Mouse (Mus musculus): ENCODE data around the gene Cyp1a1.
"Not testable (repeated sequence)": the region's sequence is repeated elsewhere in the genome, so short reads cannot be mapped to it uniquely, and the experiment has no call there.

Cyp1a1 gene

GRCm38 (mm10) chr9:57698466-57699150 is 10.9 kb downstream of the Cyp1a1 start:
- peak; percentile 66 for ATAC-seq (ENCODE audit: low TSS enrichment)

GRCm38 (mm10) chr9:57706496-57706895 is 18.8 kb downstream of the Cyp1a1 start:
- ATAC-seq (ENCODE audit: low TSS enrichment): no peak

- peak; percentile 95 for ATAC-seq (ENCODE audit: low TSS enrichment)
These were observed 20.5 kb downstream of the Cyp1a1 start, which contains the start of gene Edc3 for GRCm38 (mm10) chr9:57708068-57708719. TSS of gene Edc3 (plus strand) at chr9:57708540.

- peak; percentile 65 for ATAC-seq (ENCODE audit: low TSS enrichment)
These were observed 21.1 kb downstream of the Cyp1a1 start for GRCm38 (mm10) chr9:57708720-57709274.

- not testable (repeated sequence) for ATAC-seq (ENCODE audit: low TSS enrichment)
These were observed 22.5 kb downstream of the Cyp1a1 start for GRCm38 (mm10) chr9:57710214-57710613.

- ATAC-seq (ENCODE audit: low TSS enrichment): no peak
These were observed 24.5 kb downstream of the Cyp1a1 start for GRCm38 (mm10) chr9:57712194-57712593.

GRCm38 (mm10) chr9:57718408-57718807 is 30.7 kb downstream of the Cyp1a1 start:
- ATAC-seq (ENCODE audit: low TSS enrichment): no peak

GRCm38 (mm10) chr9:57720736-57721135 is 33.0 kb downstream of the Cyp1a1 start:
- no peak for ATAC-seq (ENCODE audit: low TSS enrichment)

GRCm38 (mm10) chr9:57722371-57722770 is 34.6 kb downstream of the Cyp1a1 start:
- no peak for ATAC-seq (ENCODE audit: low TSS enrichment)

- peak; percentile 59; the same call in 1 of the 2 replicates for ATAC-seq (ENCODE audit: low TSS enrichment)
These were observed 35.6 kb downstream of the Cyp1a1 start for GRCm38 (mm10) chr9:57723315-57723715.

GRCm38 (mm10) chr9:57723796-57724195 is 36.1 kb downstream of the Cyp1a1 start:
- no peak for ATAC-seq (ENCODE audit: low TSS enrichment)

GRCm38 (mm10) chr9:57724701-57725100 is 37.0 kb downstream of the Cyp1a1 start:
- no peak for ATAC-seq (ENCODE audit: low TSS enrichment)

- ATAC-seq (ENCODE audit: low TSS enrichment): peak; percentile 31; the same call in 1 of the 2 replicates
These were observed 40.6 kb downstream of the Cyp1a1 start for GRCm38 (mm10) chr9:57728312-57728711.

GRCm38 (mm10) chr9:57733606-57734005 is 45.9 kb downstream of the Cyp1a1 start:
- ATAC-seq (ENCODE audit: low TSS enrichment): no peak

- ATAC-seq (ENCODE audit: low TSS enrichment): no peak
These were observed 52.1 kb downstream of the Cyp1a1 start for GRCm38 (mm10) chr9:57739863-57740262.

GRCm38 (mm10) chr9:57744462-57745091 is 56.8 kb downstream of the Cyp1a1 start:
- ATAC-seq (ENCODE audit: low TSS enrichment): 0 out of 2 replicates have a peak, but pooled peaks have one; percentile 42

- no peak for ATAC-seq (ENCODE audit: low TSS enrichment)
These were observed 59.3 kb downstream of the Cyp1a1 start for GRCm38 (mm10) chr9:57747067-57747466.

- no peak for ATAC-seq (ENCODE audit: low TSS enrichment)
These were observed 60.4 kb downstream of the Cyp1a1 start for GRCm38 (mm10) chr9:57748137-57748536.

GRCm38 (mm10) chr9:57748831-57749230 is 61.1 kb downstream of the Cyp1a1 start:
- ATAC-seq (ENCODE audit: low TSS enrichment): no peak

- ATAC-seq (ENCODE audit: low TSS enrichment): no peak
These were observed 63.2 kb downstream of the Cyp1a1 start for GRCm38 (mm10) chr9:57750901-57751300.

Measured in frontal cortex, adult (tissue).